Comparison of ENCODE assay signal across 29 mouse cellular contexts in the genomic region with DNA sequence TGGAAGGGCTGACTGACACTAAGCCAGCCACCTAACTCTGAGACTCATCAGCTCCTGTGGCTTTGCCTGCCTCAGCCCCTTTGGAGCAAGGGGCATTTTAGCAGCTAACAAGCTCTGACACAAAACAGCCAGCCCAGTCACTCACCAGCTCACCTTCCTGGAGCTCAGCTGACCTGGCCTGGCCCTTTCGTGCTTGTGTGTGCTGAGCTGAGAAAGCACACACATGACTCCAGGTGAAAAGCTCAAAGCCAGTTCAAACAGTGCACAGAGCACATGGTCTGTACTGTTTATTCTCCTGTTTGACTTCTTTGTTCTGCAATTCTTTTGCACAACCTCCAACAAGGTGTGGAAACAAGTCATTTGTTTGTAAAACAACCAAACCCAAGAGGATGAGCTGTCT.
A peak's percentile ranks its signal among the peaks of the same experiment; 100 is the strongest.
DNase-seq lines count a peak whose midpoint lies in the region; ATAC-seq lines count a peak whose summit lies in the region.
"Had no signal": no experiment of that assay in that cellular context is flagged by ENCODE, and none has a peak within 500 bp of the region (broad histone marks: within the 10 kb centered on the region; RNA-seq: fewer than 3 reads in every experiment).

No protein-coding gene starts in this region.

- ATAC-seq in limb, embryonic 12.5 days (ENCODE audit: insufficient number of reproducible peaks, insufficient read depth, low FRiP score, low TSS enrichment, low read depth) = no peak
- ATAC-seq: forebrain, postnatal 0 days; hindbrain, postnatal 0 days; intestine, embryonic 16.5 days had no signal

- H3K9ac ChIP-seq in limb, embryonic 12.5 days (replicated peaks) = no peak overlapping the region
- H3K9ac ChIP-seq: embryonic facial prominence, embryonic 15.5 days; forebrain, embryonic 12.5 days; forebrain, postnatal 0 days; heart, embryonic 15.5 days; hindbrain, embryonic 12.5 days; liver, embryonic 13.5 days; lung, embryonic 15.5 days; midbrain, embryonic 12.5 days had no signal

- 44% methylated on average over 1 of the region's 1 CpGs for WGBS in limb, embryonic 12.5 days

- peaks cover 3% of the 10 kb centered on the region; the same call in 1 of the 2 replicates for H3K4me1 ChIP-seq in limb, embryonic 12.5 days (replicated peaks)
- H3K4me1 ChIP-seq: embryonic facial prominence, embryonic 15.5 days; forebrain, embryonic 12.5 days; heart, embryonic 10.5 days; heart, embryonic 15.5 days; hindbrain, embryonic 12.5 days; liver, embryonic 13.5 days; midbrain, embryonic 12.5 days had no signal

- H3K4me3 ChIP-seq in limb, embryonic 12.5 days (replicated peaks) = no peak overlapping the region
- H3K4me3 ChIP-seq: embryonic facial prominence, embryonic 15.5 days; forebrain, embryonic 12.5 days; heart, embryonic 10.5 days; heart, embryonic 15.5 days; hindbrain, embryonic 12.5 days; liver, embryonic 13.5 days; lung, embryonic 15.5 days; midbrain, embryonic 12.5 days had no signal

- 0 out of 2 replicates have a peak overlapping the region, but pooled peaks have one; percentile 12 for H3K27ac ChIP-seq in limb, embryonic 12.5 days
- H3K27ac ChIP-seq: embryonic facial prominence, embryonic 15.5 days; forebrain, embryonic 12.5 days; heart, embryonic 10.5 days; heart, embryonic 15.5 days; hindbrain, embryonic 12.5 days; hindbrain, postnatal 0 days; liver, embryonic 13.5 days; lung, embryonic 15.5 days; midbrain, embryonic 12.5 days had no signal

- no peaks in the 10 kb centered on the region for H3K9me3 ChIP-seq in limb, embryonic 12.5 days
- H3K9me3 ChIP-seq: embryonic facial prominence, embryonic 15.5 days; forebrain, embryonic 12.5 days; heart, embryonic 10.5 days; heart, embryonic 15.5 days; hindbrain, embryonic 12.5 days; liver, embryonic 13.5 days; lung, embryonic 15.5 days; midbrain, embryonic 12.5 days had no signal

- no peaks in the 10 kb centered on the region for H3K27me3 ChIP-seq in limb, embryonic 12.5 days
- H3K27me3 ChIP-seq: embryonic facial prominence, embryonic 15.5 days; forebrain, embryonic 12.5 days; heart, embryonic 15.5 days; hindbrain, embryonic 12.5 days; liver, embryonic 13.5 days; midbrain, embryonic 12.5 days had no signal

- DNase-seq in heart, adult 11 months = peak; percentile 56
- DNase-seq in heart, postnatal 4 days = no peak
- DNase-seq in lung, postnatal 25 days (ENCODE audit: low spot score) = peak; percentile 2
- DNase-seq in lung, postnatal 14 days = no peak
- DNase-seq in yolk sac, embryonic 10.5 days (ENCODE audit: low spot score) = peak; percentile 67
- DNase-seq in right cerebral cortex, adult 2 months (ENCODE audit: low spot score in 2 of 2) = no peak
- DNase-seq: adrenal gland, adult 8-10 months; cerebellum, adult 8-10 months; cerebellum, postnatal 25 days; forebrain, postnatal 0 days; kidney, adult 8-10 months; kidney, postnatal 10 days; layer of hippocampus, postnatal 36 days; left cerebral cortex, postnatal 4 days; liver, embryonic 13.5 days; right cerebral cortex, postnatal 14 days; thymus, adult 2 months; thymus, postnatal 36 days had no signal

- no peak overlapping the region for H3K4me2 ChIP-seq in limb, embryonic 12.5 days
- H3K4me2 ChIP-seq: embryonic facial prominence, embryonic 15.5 days; forebrain, embryonic 12.5 days; heart, embryonic 15.5 days; hindbrain, embryonic 12.5 days; liver, embryonic 13.5 days; lung, embryonic 15.5 days; midbrain, embryonic 12.5 days had no signal

- no peaks in the 10 kb centered on the region for H3K36me3 ChIP-seq in limb, embryonic 12.5 days
- H3K36me3 ChIP-seq: embryonic facial prominence, embryonic 15.5 days; forebrain, embryonic 12.5 days; G1E; heart, embryonic 10.5 days; heart, embryonic 15.5 days; hindbrain, embryonic 12.5 days; liver, embryonic 13.5 days; lung, embryonic 15.5 days; midbrain, embryonic 12.5 days had no signal

Comparison
In these comparisons a context has a peak if more than half of its experiments do, and no peak if none do; other contexts are left out.
1. DNase-seq: peak in heart, adult 11 months (single experiment), lung, postnatal 25 days (single experiment) and yolk sac, embryonic 10.5 days (single experiment); none in heart, postnatal 4 days (single experiment), lung, postnatal 14 days (single experiment) and right cerebral cortex, adult 2 months (0 of 2).